Mouse (Mus musculus) CD4-positive, CD25-positive, alpha-beta regulatory T cell, adult 4 months (primary cell): ENCODE measurements around the gene S100a10. TPM values are rescaled to one million over a fixed set of nuclear protein-coding genes. Genes with fewer than 3 reads are reported as not detected.

Experiments used
- ATAC-seq: one replicate; pipeline ENCODE4 v1.8.0; 2017
- polyA plus RNA-seq, 2 experiments: library from polyadenylated mRNA; unstranded; fragments of 100-300 nt; shearing (Covaris generic); gene quantifications; one replicate each; pipeline ENCODE4 v1.2.1; 2017

Gene S100a10
- polyA plus RNA-seq, 2 experiments from 2014 or later, result 693 to 848 TPM

- ATAC-seq, result peak; percentile 29
Observed at GRCm38 (mm10) chr3:93547749-93548540, 6.9 kb upstream of the S100a10 start.

DNA sequence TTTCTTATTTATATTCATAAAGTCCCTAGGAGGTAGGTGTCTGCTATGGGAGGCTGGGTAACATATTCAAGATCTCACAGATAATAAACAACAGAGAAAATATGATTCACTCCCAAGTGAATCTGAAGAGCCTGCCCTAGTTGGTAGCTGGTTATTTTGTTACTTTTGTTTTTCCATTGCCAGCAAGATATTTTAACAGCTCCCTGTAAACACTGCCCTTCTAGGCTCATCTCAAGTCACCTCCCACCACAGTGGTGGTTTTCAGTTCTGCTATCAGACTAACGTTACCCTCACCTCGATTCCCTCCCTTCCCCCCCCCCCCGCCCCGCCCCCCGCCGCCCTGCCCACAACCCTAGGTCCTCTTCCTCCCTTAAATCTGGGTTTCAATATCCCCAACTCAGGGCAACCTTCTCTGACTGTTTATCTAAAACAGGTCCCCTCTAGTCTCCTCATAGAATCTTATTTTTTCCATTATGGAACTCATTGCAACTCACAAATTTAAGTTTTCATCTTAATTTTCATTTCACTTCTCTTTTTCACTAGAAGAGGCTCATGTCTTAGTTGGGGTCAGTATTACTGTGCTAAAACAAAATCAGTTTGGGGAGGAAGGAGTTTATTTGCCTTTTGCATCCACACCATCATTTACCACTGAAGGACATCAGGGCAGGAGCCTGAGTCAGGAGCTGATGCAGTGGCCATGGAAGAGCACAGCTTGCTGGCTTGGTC lies 6.2 kb upstream of the S100a10 start:
- ATAC-seq, result peak; percentile 28

DNA sequence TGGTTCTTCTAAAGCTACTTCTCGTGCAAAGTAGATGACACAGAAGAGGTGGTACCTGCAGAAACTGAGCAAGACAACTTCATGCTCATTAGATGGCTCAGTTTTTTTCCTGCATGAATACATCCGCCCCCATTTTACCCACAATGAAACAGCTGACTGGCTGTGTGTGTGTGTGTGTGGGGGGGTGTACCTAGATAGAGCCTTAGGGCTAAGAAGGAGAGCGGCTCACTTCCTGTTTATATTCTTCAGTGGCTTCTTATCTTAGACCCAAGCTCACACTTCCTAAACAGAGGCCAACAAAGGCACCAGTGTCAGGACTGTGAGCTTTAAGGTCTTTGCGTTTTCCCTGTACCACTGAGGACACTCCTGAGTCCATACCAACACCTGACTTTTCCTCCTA lies 4.9 kb upstream of the S100a10 start:
- ATAC-seq, result peak; percentile 73

DNA sequence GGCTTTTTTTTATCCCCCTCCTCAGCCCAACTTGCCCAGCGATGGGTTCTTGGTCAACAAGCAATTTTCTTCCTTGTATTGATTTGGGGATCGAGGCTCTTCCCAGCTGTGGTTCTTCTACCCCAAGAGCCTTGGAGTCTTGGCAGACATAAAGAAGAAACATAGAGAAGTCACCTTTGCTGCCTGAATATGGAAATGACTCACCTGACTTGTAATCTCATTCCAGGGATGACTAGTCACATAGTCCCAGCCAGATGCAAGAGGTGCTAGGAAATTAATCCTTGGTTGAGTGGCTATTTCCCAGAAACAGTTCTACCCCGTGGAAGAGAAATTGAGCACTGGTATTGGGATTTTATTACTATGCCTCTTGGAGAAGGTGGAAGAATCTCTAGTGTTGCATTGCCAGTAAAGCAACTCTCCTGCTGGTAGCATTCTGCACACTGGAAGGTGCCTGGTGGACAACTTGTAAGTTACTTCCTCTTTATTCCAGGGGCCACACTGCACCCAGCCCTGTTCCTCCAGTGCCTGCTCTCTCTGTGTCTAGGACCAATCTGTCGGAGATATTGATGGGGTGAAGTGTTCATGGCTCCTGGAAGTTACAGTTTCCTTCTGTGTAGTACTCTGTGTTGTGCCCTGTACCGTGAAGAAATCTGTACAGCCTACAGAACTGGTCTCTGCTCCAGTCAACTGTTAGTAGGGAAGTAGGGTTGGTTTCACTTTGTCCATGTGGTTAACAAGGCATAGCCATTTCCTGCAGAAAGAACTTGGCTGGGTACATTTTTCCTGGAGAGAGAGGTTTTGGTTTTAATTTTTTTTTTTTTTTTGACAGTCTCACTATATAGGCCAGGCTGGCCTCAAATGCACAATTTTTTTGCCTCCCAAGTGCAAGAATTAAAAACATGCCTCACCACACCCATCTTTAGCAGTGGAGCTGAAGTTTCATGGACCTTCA lies 2.7 kb upstream of the S100a10 start:
- no peak for ATAC-seq

- ATAC-seq, result no peak
Observed at GRCm38 (mm10) chr3:93553311-93553710, 1.6 kb upstream of the S100a10 start.

DNA sequence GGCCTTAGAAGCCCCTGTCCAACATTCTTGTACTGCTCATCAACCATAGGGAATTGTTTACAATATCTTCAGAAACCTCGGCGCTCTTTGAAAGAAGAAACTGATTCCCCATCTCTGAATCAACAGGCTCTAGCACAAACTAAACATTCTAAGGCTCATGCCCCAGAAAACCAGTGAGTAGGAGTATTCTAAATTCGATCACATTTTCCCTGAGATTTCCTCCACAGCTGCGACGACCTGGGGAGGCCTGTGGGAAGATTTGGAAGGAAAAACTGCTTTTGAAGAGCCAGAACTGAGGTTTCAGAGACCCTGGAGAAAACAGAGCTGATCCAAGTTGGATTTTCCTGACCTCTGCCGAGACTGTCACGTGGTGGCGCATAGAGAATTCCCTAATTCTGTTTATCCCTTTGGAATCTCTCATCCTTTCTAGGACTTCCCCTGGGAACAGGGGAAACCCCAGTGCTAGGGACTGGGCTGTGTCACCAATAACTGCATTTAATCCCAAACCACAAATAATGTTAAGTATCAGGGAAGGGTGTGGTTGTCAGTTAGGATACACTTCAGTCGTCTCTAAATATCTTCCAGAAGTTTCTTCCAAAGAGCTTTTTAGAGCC lies 1.0 kb upstream of the S100a10 start:
- no peak for ATAC-seq

- ATAC-seq, result no peak
Observed at GRCm38 (mm10) chr3:93554379-93554980, 400 bp upstream of the S100a10 start.

DNA sequence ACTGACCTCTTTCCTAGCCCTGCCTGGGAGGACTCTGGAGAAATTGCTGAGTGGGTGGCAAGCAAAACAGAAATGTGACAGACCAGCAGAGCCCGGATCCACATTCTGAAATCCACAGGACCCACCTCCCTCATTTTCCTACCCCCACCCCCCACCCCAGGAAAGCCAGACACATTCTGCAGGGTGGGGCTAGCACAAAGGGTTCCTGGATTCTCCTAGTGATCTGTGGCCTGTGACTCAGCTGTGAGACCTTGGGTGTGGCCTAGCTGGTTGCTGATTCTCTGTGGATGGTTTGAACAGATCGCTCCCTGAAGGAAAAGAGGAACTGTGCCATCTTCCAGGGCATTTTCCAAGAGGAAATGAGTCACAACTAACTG lies 986 bp downstream of the S100a10 start:
- ATAC-seq, result no peak

DNA sequence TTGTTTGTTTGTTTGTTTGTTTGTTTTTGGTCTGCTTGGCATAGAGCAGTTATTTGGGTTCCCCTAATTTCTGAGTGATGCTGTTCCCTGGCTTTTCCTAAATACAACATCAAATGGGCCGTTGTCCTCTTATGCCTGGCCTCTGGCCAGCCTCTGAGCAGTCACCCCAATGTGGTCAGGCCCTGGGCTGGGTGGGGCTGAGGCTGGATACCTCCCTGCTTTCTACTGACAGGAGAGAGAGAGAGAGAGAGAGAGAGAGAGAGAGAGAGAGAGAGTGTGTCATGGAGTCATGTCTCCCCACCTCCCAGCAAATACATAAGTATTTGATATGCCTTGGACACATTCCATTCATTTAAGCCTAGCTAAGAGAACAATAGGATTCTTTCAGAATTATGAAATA lies 1.7 kb downstream of the S100a10 start:
- no peak for ATAC-seq

DNA sequence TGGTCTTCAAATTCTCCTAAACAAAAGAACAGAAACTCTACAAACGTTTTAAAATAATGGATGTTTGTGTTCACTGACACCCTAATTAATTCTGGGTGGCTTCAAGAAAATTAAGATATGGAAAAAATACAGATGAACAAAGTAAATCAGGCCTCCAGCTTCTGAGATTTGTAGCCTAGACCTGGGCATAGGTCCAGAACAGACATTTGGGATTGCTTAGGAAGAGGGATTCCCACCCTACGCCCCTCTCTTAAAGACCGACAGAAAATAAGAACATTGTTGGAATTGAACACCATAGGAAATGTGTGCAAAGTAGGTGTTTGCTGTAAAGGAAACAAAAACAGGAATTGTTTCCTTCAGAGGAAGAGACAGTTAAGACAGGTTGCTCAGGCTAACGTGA lies 2.6 kb downstream of the S100a10 start:
- no peak for ATAC-seq

- no peak for ATAC-seq
Observed at GRCm38 (mm10) chr3:93559961-93560360, 5.1 kb downstream of the S100a10 start.

DNA sequence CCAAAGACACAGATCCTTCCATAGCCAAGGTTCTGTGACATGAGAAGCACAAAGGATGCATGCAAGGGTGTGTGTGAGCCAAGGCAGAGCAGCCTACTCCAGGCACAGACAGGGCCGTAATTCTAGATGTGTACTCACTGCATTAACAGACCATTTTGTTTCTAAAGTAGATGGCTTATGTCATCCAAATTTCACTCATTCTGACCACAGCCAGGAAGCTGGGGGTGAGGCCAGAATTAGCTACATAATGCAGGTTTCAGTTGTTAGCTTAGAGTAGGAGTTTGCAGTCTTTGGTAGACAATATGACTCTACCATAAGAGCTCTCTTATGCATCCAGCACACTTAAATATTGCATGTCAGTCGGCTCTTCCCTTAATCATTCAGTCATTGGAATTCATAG lies 7.5 kb downstream of the S100a10 start:
- ATAC-seq, result peak; percentile 77

DNA sequence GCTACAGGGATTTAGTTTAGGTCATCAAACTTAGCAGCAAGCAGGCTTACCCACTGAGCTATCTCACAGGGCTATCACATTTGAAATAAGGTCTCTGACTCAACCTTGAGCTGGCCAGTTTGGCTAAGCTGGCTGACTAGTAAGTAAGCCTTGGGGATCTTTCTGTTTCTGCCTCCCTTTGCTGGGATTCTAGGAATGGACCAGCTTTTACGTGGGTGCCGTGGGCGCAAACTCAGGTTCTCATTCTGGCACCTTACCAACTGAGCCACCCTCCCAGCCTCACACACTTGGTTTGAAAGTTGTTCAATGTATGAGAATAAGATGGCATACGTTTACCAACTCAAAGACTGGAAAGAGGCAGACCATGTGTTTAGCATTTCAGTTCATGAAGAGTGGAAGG lies 8.3 kb downstream of the S100a10 start:
- ATAC-seq, result no peak

DNA sequence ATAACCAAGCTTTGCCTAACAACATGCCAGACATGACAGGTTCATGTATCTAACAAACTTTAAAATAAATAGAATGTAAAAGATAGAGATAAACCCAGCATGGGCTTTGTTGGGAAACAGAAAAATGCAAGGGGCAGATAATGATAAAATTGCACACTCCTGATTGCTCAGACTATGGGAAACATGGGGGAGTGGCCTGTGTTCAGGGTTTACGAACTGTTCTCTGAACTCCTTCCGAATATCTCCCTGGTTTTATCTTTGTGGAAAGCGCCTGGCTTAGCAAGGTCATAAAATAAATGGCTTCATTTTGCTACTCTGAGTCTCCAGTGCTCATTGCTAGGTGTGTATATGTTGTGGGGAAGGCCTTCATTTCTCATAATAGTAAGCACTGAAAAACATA lies 12.0 kb downstream of the S100a10 start:
- no peak for ATAC-seq

GRCm38 (mm10) chr3:93567721-93568120 lies 12.8 kb downstream of the S100a10 start:
- ATAC-seq, result no peak

- ATAC-seq, result no peak
Observed at GRCm38 (mm10) chr3:93568428-93569040, 13.7 kb downstream of the S100a10 start.

DNA sequence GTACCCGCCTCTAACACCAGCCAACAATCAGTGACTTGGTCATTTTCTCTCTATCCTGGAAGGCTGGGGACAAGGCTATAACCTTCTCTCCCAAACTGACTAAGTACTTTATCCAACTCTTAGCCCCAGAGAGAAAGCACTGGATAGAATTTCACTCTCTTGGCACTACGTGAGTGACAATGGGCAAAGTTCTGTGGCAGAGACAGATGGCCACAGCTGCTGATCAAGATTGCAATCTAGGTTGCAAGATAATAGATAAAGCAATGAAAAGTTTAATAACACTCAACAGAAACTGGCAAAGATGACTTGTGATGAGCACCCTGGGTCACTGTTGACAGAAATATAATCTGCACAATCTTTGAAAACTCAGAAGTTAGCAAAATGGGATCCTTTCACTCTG lies 14.2 kb downstream of the S100a10 start:
- ATAC-seq, result no peak

DNA sequence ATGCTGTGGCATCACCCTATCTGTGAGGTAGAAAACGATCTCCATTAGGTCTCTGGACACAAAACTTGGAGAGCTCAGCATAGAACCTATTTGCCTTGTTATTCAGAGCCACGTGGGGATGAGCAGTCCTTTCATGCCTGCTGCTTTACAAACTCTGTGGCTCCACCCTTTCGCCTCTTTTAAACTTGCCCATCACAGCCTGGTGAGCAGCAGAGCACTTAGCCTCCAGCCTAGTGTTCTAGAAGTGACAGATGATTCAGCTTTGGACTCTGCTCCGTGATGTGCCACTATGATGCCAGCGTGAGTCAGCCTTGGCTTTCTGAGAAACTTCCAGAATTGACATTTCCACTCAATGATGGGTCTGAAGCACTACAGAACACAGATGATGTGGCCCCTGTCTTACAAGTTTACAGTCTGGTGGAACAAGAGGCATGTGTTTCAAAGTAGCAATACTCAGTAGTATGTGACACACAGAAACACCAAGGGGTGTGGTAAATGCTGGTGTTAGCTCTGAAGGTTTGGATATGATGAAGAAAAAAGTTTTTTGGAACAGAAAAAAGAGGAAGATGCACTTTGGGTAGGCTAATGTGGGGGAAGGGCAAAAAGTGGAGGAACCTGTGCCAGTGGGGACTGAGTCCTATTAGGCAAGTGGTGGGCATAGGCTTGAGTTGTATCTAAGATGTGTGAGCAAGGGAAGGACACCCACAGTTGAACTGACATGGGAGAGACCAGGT lies 17.3 kb downstream of the S100a10 start:
- ATAC-seq, result no peak

DNA sequence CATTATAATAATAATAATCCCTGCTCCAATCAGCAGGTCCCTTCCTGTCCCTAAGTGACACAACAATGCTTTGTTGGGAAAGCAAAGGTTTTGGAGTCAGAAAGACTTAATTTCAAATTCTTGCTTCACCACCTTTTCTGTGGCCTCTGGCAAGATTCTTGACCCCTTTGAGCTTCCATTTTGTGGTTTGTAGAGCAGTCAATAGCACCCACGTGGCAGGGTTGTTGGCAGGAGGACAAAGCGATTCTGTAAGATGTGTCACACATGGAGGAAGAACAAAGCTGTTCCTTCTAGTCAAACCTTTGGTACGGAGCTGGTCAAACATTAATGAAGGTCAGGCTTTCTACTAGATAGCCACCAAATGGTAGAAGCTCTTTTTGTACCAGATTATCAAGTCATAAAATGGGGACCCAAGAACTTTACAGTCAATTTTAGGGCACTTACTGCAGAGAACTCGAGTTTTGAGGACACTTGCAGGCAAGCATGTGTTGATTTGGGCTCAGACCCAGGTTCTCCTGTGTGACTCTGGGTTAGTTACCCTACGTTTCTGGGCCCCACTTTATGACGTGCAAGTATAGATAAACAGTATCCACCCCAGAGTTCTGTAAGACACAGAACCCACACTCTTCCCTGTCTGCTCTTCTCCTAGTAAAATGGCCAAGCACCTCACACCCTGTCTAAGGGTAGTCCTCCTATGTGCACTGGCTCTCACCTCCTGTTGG lies 24.6 kb downstream of the S100a10 start:
- no peak for ATAC-seq

DNA sequence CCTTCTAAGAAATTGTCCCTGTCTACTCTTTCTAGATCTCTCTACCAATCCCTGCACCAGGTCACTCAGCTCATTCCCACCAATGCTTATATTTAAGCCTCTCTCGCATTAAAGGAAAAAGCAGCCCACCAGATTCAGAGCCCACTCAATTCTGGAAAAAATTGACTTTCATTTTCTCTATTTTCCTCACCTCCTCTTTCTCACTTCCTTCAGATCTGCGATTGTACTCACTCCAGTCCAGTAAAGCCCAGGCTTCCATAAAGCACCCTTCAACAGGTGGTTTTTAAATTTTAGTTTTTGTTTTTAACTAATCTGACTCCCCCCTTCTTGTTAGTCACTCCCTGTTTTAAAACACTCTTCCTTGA lies 25.1 kb downstream of the S100a10 start:
- no peak for ATAC-seq
